Mouse (Mus musculus) neural tube, embryonic 14.5 days (tissue): ENCODE data around the gene Nos1. TPM values are rescaled to one million over a fixed set of nuclear protein-coding genes. Genes with fewer than 3 reads are reported as not detected.
"Not testable (repeated sequence)": the region's sequence is repeated elsewhere in the genome, so short reads cannot be mapped to it uniquely, and the experiment has no call there.

Source experiments
- ATAC-seq: fragments of 200-750 bp; cut with Nextera tagmentation; 2 replicates; pipeline ENCODE4 v1.8.0; 2017; ENCODE audit warnings: low read depth, mild to moderate bottlenecking, moderate TSS enrichment, moderate library complexity
- H3K27ac ChIP-seq: fragments of 300-500 bp; sonication (generic); 2 replicates; pipeline ENCODE4 v1.5.1; 2014; ENCODE audit warnings: low read depth, mild to moderate bottlenecking, control low read depth, low read length, moderate library complexity, mixed read lengths
- H3K27me3 ChIP-seq: fragments of 300-500 bp; sonication (generic); 2 replicates; pipeline ENCODE4 v1.6.1; 2014; ENCODE audit warnings: low read length; ENCODE audit not compliant: control insufficient read depth, insufficient read depth
- H3K36me3 ChIP-seq: fragments of 300-500 bp; sonication (generic); 2 replicates; pipeline ENCODE4 v1.6.1; 2014; ENCODE audit warnings: low read length, mixed read lengths; ENCODE audit not compliant: control insufficient read depth, insufficient read depth
- H3K4me1 ChIP-seq: fragments of 300-500 bp; sonication (generic); 2 replicates; pipeline ENCODE4 v1.6.1; 2014; ENCODE audit warnings: low read length; ENCODE audit not compliant: control insufficient read depth, insufficient read depth
- H3K4me2 ChIP-seq: fragments of 300-500 bp; sonication (generic); 2 replicates; pipeline ENCODE4 v1.6.1; 2014; ENCODE audit warnings: mild to moderate bottlenecking, low read depth, low read length, control low read depth
- H3K4me3 ChIP-seq: fragments of 300-500 bp; sonication (generic); 2 replicates; pipeline ENCODE4 v1.5.1; 2014; ENCODE audit warnings: low read depth, low read length, control low read depth, mixed read lengths
- H3K9ac ChIP-seq: fragments of 300-500 bp; sonication (generic); replicated peaks from 2 replicates; pipeline ENCODE4 v1.6.1; 2014; ENCODE audit warnings: low read depth, mild to moderate bottlenecking, control low read depth, low read length, mixed read lengths
- H3K9me3 ChIP-seq: fragments of 300-500 bp; sonication (generic); 2 replicates; pipeline ENCODE4 v1.6.1; 2016; ENCODE audit warnings: low read length; ENCODE audit not compliant: control insufficient read depth
- WGBS: fragments of 180-500 bp; shearing (Covaris S2); extraction: QIAGEN DNeasy Blood & Tissue Kit; methylation state at CpG from one replicate; pipeline ENCODE4 v1.1.7; 2014; 5-methylcytosine and 5-hydroxymethylcytosine counted together
- polyA plus RNA-seq: library from polyadenylated mRNA; unstranded; fragments of >200 nt; fragmentation: Nextera tagmentation; extraction: Ambion mirVana; gene quantifications from 2 replicates; pipeline ENCODE4 v1.2.1, GENCODE M21; 2014

Gene Nos1
- polyA plus RNA-seq, 1 experiment from 2014 or later, result 4.7 TPM

DNA sequence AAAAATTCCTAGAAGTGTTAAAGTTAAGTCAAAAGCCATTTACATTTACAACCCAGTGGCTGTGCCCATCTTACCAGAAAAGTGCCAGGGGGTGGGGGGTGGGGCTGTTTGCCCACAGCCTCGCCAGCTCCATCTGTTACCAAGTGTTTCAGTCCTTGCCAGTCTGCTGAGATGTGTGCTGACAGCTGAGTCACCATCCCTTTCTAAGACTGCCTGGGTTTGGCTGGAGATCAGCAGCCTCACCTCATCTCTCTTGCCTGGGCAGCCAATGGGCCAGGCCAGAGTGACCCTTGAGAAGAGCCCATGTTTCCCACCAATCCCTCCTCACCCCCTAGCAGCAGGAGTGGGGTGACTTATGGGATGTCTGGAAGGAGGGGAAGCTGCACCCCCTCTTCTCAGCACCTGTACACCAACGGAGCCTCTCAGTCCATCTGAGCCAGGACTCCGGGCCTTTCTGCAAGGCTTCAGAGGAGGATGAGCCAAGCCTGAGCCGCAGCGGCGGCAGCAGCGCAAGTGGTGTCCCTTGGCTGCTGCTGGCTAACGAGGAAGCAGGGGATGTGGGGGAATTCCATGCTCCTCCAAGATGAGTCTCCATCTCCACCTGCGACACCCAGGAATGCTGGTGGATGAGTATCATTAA is 100.2 kb downstream of the Nos1 start:
- no peaks in the 10 kb centered on the region for H3K9me3 ChIP-seq
- no peaks in the 10 kb centered on the region for H3K27me3 ChIP-seq
- no peak overlapping the region for H3K9ac ChIP-seq
- ATAC-seq, result no peak
- H3K4me3 ChIP-seq, result no peak overlapping the region
- no peaks in the 10 kb centered on the region for H3K36me3 ChIP-seq
- H3K27ac ChIP-seq, result no peak overlapping the region
- H3K4me1 ChIP-seq, result no peaks in the 10 kb centered on the region
- H3K4me2 ChIP-seq, result no peak overlapping the region
- 90% methylated on average over 9 of the region's 9 CpGs for WGBS

- H3K4me1 ChIP-seq, H3K4me2 ChIP-seq, H3K27me3 ChIP-seq, H3K9me3 ChIP-seq, H3K9ac ChIP-seq, H3K4me3 ChIP-seq, ATAC-seq, H3K27ac ChIP-seq, H3K36me3 ChIP-seq: not testable (repeated sequence)
- WGBS, result 100% methylated on average over 1 of the region's 1 CpGs
Observed at GRCm38 (mm10) chr5:117882411-117882810, 101.6 kb downstream of the Nos1 start.

DNA sequence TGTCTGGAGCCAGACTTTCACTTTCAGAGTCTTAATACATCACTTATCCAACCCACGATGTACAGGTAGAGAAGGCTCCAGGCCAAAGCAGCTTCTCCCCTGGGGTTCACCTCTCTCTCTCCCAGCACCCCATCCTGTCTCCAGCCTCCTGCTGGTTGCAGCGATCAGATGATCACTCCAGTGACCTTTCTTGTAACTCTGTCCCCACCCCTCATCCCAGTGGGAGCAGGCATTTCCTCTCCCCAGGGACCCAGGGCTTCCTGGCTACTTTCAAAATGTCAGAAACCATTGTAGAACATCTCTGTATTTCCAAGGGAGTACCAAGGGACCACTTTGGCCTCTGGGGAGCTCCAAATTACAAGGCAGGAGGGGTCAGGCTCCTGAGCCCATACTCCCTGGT is 104.2 kb downstream of the Nos1 start:
- Histone ChIP-seq H3K4me3 (no peak overlapping the region), H3K9me3 (no peaks in the 10 kb centered on the region), H3K9ac (no peak overlapping the region), H3K27me3 (no peaks in the 10 kb centered on the region), H3K36me3 (no peaks in the 10 kb centered on the region), H3K27ac (no peak overlapping the region), H3K4me1 (no peaks in the 10 kb centered on the region), H3K4me2 (no peak overlapping the region)
- ATAC-seq, result no peak
- 68% methylated on average over 2 of the region's 2 CpGs for WGBS

DNA sequence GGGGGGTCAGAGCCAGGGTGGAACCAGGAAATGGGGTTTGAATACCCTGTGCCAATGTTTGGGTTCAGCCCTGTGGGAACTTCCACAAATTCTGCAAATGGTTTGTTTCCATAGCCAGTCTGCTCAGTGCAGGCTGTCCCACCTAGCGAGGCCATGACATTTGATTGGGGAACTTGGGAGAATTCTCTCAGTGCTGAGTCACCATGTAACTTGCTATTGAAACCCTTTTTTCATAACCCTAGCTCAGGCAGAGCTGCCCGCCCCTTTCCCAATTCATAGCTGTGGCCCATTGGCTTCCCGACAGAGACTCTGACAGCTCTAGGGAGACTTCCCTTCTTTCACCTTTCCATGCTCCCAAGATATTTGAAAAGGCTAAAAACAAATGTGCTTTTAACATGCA is 107.3 kb downstream of the Nos1 start:
- WGBS, result 76% methylated on average over 3 of the region's 3 CpGs
- Histone ChIP-seq H3K27ac (no peak overlapping the region), H3K4me3 (no peak overlapping the region), H3K27me3 (no peaks in the 10 kb centered on the region), H3K4me1 (no peaks in the 10 kb centered on the region), H3K9ac (no peak overlapping the region), H3K9me3 (no peaks in the 10 kb centered on the region), H3K36me3 (no peaks in the 10 kb centered on the region), H3K4me2 (no peak overlapping the region)
- no peak for ATAC-seq

DNA sequence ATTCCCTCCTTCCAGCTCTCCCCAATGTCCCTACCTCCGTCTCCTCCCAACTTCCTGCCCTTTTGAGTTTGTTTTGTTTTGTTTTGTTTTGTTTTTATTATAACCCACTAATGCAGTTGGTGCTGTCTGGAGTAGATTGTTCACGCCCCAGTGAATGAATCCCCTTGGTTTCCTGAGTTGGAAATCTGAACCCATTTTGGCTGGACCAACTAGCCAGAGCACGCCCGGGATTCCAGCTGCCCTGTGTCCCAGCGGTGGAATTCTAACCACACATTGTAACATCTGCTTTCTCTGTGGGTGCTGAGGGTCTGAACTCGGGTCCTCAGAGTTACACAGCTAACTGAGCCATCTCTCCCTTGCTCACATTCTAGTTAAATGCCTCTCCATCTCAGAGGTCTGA is 108.1 kb downstream of the Nos1 start:
- Histone ChIP-seq H3K9me3 (no peaks in the 10 kb centered on the region), H3K4me3 (no peak overlapping the region), H3K27ac (no peak overlapping the region), H3K9ac (no peak overlapping the region), H3K36me3 (no peaks in the 10 kb centered on the region), H3K27me3 (no peaks in the 10 kb centered on the region), H3K4me2 (no peak overlapping the region), H3K4me1 (no peaks in the 10 kb centered on the region)
- WGBS, result 75% methylated on average over 6 of the region's 6 CpGs
- no peak for ATAC-seq

- Histone ChIP-seq H3K27ac (no peak overlapping the region), H3K4me2 (no peak overlapping the region)
- WGBS, result 72% methylated on average over 8 of the region's 8 CpGs
Observed at GRCm38 (mm10) chr5:117889571-117889970, 108.7 kb downstream of the Nos1 start.

GRCm38 (mm10) chr5:117890871-117891270 is 110.0 kb downstream of the Nos1 start:
- 72% methylated on average over 8 of the region's 8 CpGs for WGBS
- Histone ChIP-seq H3K36me3 (no peaks in the 10 kb centered on the region), H3K4me3 (no peak overlapping the region), H3K27me3 (no peaks in the 10 kb centered on the region), H3K4me2 (no peak overlapping the region), H3K9ac (no peak overlapping the region), H3K27ac (no peak overlapping the region), H3K4me1 (no peaks in the 10 kb centered on the region), H3K9me3 (no peaks in the 10 kb centered on the region)
- no peak for ATAC-seq

More at GRCm38 (mm10) chr5:117889571-117889970, 108.7 kb downstream of the Nos1 start:
- Histone ChIP-seq H3K9me3 (no peaks in the 10 kb centered on the region), H3K27me3 (no peaks in the 10 kb centered on the region), H3K4me1 (no peaks in the 10 kb centered on the region), H3K4me3 (no peak overlapping the region), H3K36me3 (no peaks in the 10 kb centered on the region), H3K9ac (no peak overlapping the region)
- no peak for ATAC-seq

- WGBS, result 70% methylated on average over 5 of the region's 5 CpGs
- Histone ChIP-seq H3K27ac (no peak overlapping the region), H3K27me3 (no peaks in the 10 kb centered on the region), H3K36me3 (no peaks in the 10 kb centered on the region), H3K9ac (no peak overlapping the region), H3K4me3 (no peak overlapping the region), H3K4me2 (no peak overlapping the region), H3K4me1 (no peaks in the 10 kb centered on the region), H3K9me3 (no peaks in the 10 kb centered on the region)
- ATAC-seq, result no peak
Observed at GRCm38 (mm10) chr5:117891545-117891944, 110.7 kb downstream of the Nos1 start.

DNA sequence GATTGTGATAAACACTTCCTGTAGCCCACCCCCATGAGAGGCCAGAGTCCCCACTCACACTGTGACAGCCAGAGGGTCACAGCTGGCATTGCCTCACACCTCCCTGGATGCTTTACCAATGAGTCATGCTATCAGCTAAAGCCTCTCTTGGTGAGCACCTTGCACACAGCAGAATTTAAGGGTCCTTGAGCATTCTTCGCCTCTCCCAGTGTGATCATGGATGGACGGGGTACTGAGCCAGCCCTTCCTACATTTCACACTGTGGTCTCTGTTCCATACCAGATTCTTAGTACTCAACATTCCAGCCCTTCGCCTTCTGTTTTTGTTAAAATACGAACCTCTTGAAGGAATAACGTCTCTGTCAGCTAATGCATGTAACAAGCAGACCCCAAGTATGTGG is 113.2 kb downstream of the Nos1 start:
- Histone ChIP-seq H3K27ac (no peak overlapping the region), H3K4me2 (no peak overlapping the region), H3K4me1 (peaks cover 3% of the 10 kb centered on the region; the same call in 1 of the 2 replicates), H3K27me3 (no peaks in the 10 kb centered on the region), H3K9me3 (no peaks in the 10 kb centered on the region), H3K9ac (no peak overlapping the region), H3K4me3 (no peak overlapping the region), H3K36me3 (no peaks in the 10 kb centered on the region)
- no peak for ATAC-seq
- WGBS, result 94% methylated on average over 5 of the region's 5 CpGs
